ENCODE assay signal across 8 mouse cellular contexts in genomic region chr5:96161578-96162398, GRCm38 (mm10). TPM values are rescaled to one million over a fixed set of nuclear protein-coding genes. Genes with fewer than 3 reads are reported as not detected.
A peak's percentile ranks its signal among the peaks of the same experiment; 100 is the strongest.
DNase-seq lines count a peak whose midpoint lies in the region; ATAC-seq and TF ChIP-seq lines count a peak whose summit lies in the region.

No protein-coding gene starts in this region.

- under 1% methylated on average over 81 of the region's 114 CpGs for WGBS in hindbrain, embryonic 13.5 days
- 4% methylated on average over 42 of the region's 114 CpGs for WGBS in lung, postnatal 0 days

- no peak for TF ChIP-seq CTCF in lung, postnatal 0 days (IDR thresholded peaks at IDR 0.05)

- peak overlapping the region; percentile 97 for H3K4me3 ChIP-seq in hindbrain, embryonic 13.5 days
- peak overlapping the region; percentile 100 for H3K4me3 ChIP-seq in lung, postnatal 0 days (ENCODE audit: low read depth, low read length)

- peak; percentile 55 for DNase-seq in MN1 (ENCODE audit: low spot score)
- DNase-seq in cerebellum, adult 9-10 months, result peak; percentile 75
- peak; percentile 51 to 55 for DNase-seq in frontal cortex, postnatal 14 days (ENCODE audit: low spot score in 2 of 2)
- DNase-seq in layer of hippocampus, postnatal 14 days (ENCODE audit: low spot score in 2 of 2), result peak; percentile 55 to 69
- DNase-seq in lung, postnatal 0 days (ENCODE audit: low spot score), result peak; percentile 63
- DNase-seq in ovary, postnatal 14 days (ENCODE audit: low spot score), result peak; percentile 58
- DNase-seq in thymus, postnatal 10 days (ENCODE audit: low spot score in 2 of 2), result peak; percentile 68 to 72

- no peaks in the 10 kb centered on the region for H3K27me3 ChIP-seq in hindbrain, embryonic 13.5 days
- H3K27me3 ChIP-seq in lung, postnatal 0 days (replicated peaks; ENCODE audit: insufficient read depth, low read length), result no peaks in the 10 kb centered on the region

- H3K36me3 ChIP-seq in hindbrain, embryonic 13.5 days, result no peaks in the 10 kb centered on the region
- H3K36me3 ChIP-seq in lung, postnatal 0 days (ENCODE audit: insufficient read depth, low read length), result no peaks in the 10 kb centered on the region

- ATAC-seq in hindbrain, embryonic 13.5 days (ENCODE audit: low FRiP score), result peak; percentile 70
- ATAC-seq in lung, postnatal 0 days, result peak; percentile 42

- H3K27ac ChIP-seq in hindbrain, embryonic 13.5 days, result peak overlapping the region; percentile 99
- H3K27ac ChIP-seq in lung, postnatal 0 days (ENCODE audit: low read length), result peak overlapping the region; percentile 99

- peak overlapping the region; percentile 98 for H3K9ac ChIP-seq in hindbrain, embryonic 13.5 days
- peak overlapping the region; percentile 94 for H3K9ac ChIP-seq in lung, postnatal 0 days (replicated peaks; ENCODE audit: low read depth)

- H3K4me2 ChIP-seq in hindbrain, embryonic 13.5 days, result peak overlapping the region; percentile 69
- H3K4me2 ChIP-seq in lung, postnatal 0 days (replicated peaks; ENCODE audit: low read depth, low read length), result peak overlapping the region; percentile 89

- H3K4me1 ChIP-seq in hindbrain, embryonic 13.5 days (replicated peaks), result peaks cover 14% of the 10 kb centered on the region
- peaks cover 2% of the 10 kb centered on the region; the same call in 1 of the 2 replicates for H3K4me1 ChIP-seq in lung, postnatal 0 days (ENCODE audit: insufficient read depth, low read depth, low read length)

- H3K9me3 ChIP-seq in hindbrain, embryonic 13.5 days, result no peaks in the 10 kb centered on the region
- no peaks in the 10 kb centered on the region for H3K9me3 ChIP-seq in lung, postnatal 0 days (ENCODE audit: low read length)

- no peak for TF ChIP-seq EP300 in lung, postnatal 0 days (IDR thresholded peaks at IDR 0.05)

RNA-seq across cellular contexts. Expression of gene Cnot6l, which starts 2.2 kb away (rescaled TPM):
- polyA plus RNA-seq in hindbrain, embryonic 13.5 days (2015; fragmentation: Nextera tagmentation; extraction: Ambion mirVana), result 13.3 and 14.7 TPM in 2 replicates
- 10 to 100 TPM; 59.2 to 88.4 TPM for total RNA-seq in layer of hippocampus, postnatal 14 days (2021)
- 29.5 and 30.6 TPM in 2 replicates for polyA plus RNA-seq in lung, postnatal 0 days (2015; fragmentation: Nextera tagmentation; extraction: Ambion mirVana)

RNA-seq across cellular contexts. Expression of gene Mrpl1, which starts 47.5 kb away (rescaled TPM):
- polyA plus RNA-seq in hindbrain, embryonic 13.5 days (2015; fragmentation: Nextera tagmentation; extraction: Ambion mirVana), result 18.5 and 19.8 TPM in 2 replicates
- 10 to 100 TPM; 16.4 to 16.7 TPM for total RNA-seq in layer of hippocampus, postnatal 14 days (2021)
- polyA plus RNA-seq in lung, postnatal 0 days (2015; fragmentation: Nextera tagmentation; extraction: Ambion mirVana), result 10.9 and 11.5 TPM in 2 replicates

Comparison
In these comparisons a context has a peak if more than half of its experiments do, and no peak if none do; other contexts are left out.
1. Peak in every context shown above with its lines: DNase-seq, ATAC-seq, H3K4me3 ChIP-seq and H3K27ac ChIP-seq.